Mouse (Mus musculus) neural tube, embryonic 14.5 days (tissue): Measurements from ENCODE around the gene BC037034. TPM values are rescaled to one million over a fixed set of nuclear protein-coding genes. Genes with fewer than 3 reads are reported as not detected.

Experiments used
- ATAC-seq: fragments of 200-750 bp; cut with Nextera tagmentation; 2 replicates; pipeline ENCODE4 v1.8.0; 2017; ENCODE audit warnings: low read depth, mild to moderate bottlenecking, moderate TSS enrichment, moderate library complexity
- H3K27ac ChIP-seq: fragments of 300-500 bp; sonication (generic); 2 replicates; pipeline ENCODE4 v1.5.1; 2014; ENCODE audit warnings: low read depth, mild to moderate bottlenecking, control low read depth, low read length, moderate library complexity, mixed read lengths
- H3K27me3 ChIP-seq: fragments of 300-500 bp; sonication (generic); 2 replicates; pipeline ENCODE4 v1.6.1; 2014; ENCODE audit warnings: low read length; ENCODE audit not compliant: control insufficient read depth, insufficient read depth
- H3K36me3 ChIP-seq: fragments of 300-500 bp; sonication (generic); 2 replicates; pipeline ENCODE4 v1.6.1; 2014; ENCODE audit warnings: low read length, mixed read lengths; ENCODE audit not compliant: control insufficient read depth, insufficient read depth
- H3K4me1 ChIP-seq: fragments of 300-500 bp; sonication (generic); 2 replicates; pipeline ENCODE4 v1.6.1; 2014; ENCODE audit warnings: low read length; ENCODE audit not compliant: control insufficient read depth, insufficient read depth
- H3K4me2 ChIP-seq: fragments of 300-500 bp; sonication (generic); 2 replicates; pipeline ENCODE4 v1.6.1; 2014; ENCODE audit warnings: mild to moderate bottlenecking, low read depth, low read length, control low read depth
- H3K4me3 ChIP-seq: fragments of 300-500 bp; sonication (generic); 2 replicates; pipeline ENCODE4 v1.5.1; 2014; ENCODE audit warnings: low read depth, low read length, control low read depth, mixed read lengths
- H3K9ac ChIP-seq: fragments of 300-500 bp; sonication (generic); replicated peaks from 2 replicates; pipeline ENCODE4 v1.6.1; 2014; ENCODE audit warnings: low read depth, mild to moderate bottlenecking, control low read depth, low read length, mixed read lengths
- H3K9me3 ChIP-seq: fragments of 300-500 bp; sonication (generic); 2 replicates; pipeline ENCODE4 v1.6.1; 2016; ENCODE audit warnings: low read length; ENCODE audit not compliant: control insufficient read depth
- WGBS: fragments of 180-500 bp; shearing (Covaris S2); extraction: QIAGEN DNeasy Blood & Tissue Kit; methylation state at CpG from one replicate; pipeline ENCODE4 v1.1.7; 2014; 5-methylcytosine and 5-hydroxymethylcytosine counted together
- polyA plus RNA-seq: library from polyadenylated mRNA; unstranded; fragments of >200 nt; fragmentation: Nextera tagmentation; extraction: Ambion mirVana; gene quantifications from 2 replicates; pipeline ENCODE4 v1.2.1, GENCODE M21; 2014

The BC037034 gene
- polyA plus RNA-seq, 1 experiment from 2014 or later, result 16.5 TPM

DNA sequence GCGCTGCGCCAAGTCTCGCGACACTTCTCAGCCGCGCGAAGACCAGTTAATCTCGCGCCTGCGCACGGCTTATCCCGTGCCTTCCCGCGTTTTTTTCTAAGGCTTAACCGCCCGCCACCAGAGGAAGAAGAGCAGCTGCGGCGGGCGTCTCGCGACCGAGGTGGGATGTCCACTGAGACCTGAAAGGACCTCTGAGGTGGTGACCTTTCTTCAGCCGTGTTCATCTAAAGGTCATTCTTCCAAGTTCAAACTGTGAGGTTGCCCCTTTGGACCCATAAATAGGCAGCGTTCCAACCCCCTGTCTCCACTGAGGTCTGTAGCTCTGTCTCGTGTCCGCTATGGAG is 16.6 kb upstream of the BC037034 start:
- H3K4me2 ChIP-seq, result peak overlapping the region; percentile 29
- ATAC-seq, result no peak
- peak overlapping the region; percentile 71 for H3K4me3 ChIP-seq
- H3K4me1 ChIP-seq, result peaks cover 35% of the 10 kb centered on the region
- peaks cover 4% of the 10 kb centered on the region; the same call in 1 of the 2 replicates for H3K36me3 ChIP-seq
- no peaks in the 10 kb centered on the region for H3K27me3 ChIP-seq
- H3K9ac ChIP-seq, result no peak overlapping the region
- 23% methylated on average over 26 of the region's 26 CpGs for WGBS
- H3K27ac ChIP-seq, result peak overlapping the region; percentile 18; the same call in 1 of the 2 replicates
- H3K9me3 ChIP-seq, result no peaks in the 10 kb centered on the region

DNA sequence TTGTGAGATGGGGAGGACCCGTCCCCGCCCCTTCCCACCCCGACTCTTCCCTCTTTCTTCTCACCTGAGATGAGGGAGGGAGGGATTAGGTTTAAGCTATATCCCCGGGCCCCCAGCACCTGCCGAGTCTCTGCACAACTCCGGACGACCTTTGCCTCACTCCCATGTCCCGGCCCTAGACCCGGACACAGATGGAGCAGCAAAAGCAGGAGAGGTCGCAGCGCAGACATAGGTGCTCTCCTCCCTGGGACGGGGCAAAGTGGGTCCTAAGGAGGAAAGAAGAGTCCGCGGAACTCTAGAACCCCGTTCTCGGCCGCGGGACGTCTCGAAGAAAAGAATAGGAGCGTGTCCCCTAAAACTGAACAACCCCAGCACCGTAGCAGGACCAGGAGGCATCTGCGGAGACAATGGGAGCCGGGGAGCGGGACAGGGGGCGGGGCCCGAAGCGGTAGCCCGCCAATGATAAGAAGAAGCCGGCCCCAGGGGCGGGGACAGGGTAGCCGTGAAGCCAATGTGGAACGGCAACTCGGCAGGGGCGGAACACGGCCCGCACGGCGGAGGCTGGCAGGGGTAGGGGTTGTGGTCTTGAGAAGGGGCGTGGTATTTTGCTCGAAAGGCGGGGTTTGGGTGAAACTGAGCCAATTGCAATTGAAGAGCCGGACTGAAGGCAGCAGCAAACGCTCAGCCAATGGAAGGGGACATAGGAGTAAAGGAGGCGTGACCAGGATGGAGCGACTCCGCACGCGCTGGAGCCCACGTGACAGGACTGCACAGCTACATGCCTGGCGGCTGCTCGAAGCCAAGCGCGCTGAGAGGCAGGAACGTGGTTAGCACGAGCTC is 16.0 kb upstream of the BC037034 start, which contains the start of the genes Gm43720, Gpc2 and Stag3:
Gm43720 (minus strand) TSS at position 374 of the 840 bp plus-strand sequence.
Gpc2 (minus strand) TSS at position 421 of the 840 bp plus-strand sequence.
Stag3 (plus strand) TSS at position 656 of the 840 bp plus-strand sequence.
- peak within 1 kb of the TSS; percentile 79 for H3K9ac ChIP-seq
- H3K36me3 ChIP-seq, result peaks cover 4% of the 10 kb centered on the region; the same call in 1 of the 2 replicates
- ATAC-seq, result peak; percentile 98
- no peaks in the 10 kb centered on the region for H3K9me3 ChIP-seq
- H3K27me3 ChIP-seq, result no peaks in the 10 kb centered on the region
- H3K4me3 ChIP-seq, result peak within 1 kb of the TSS; percentile 71
- under 1% methylated on average over 56 of the region's 56 CpGs for WGBS
- H3K27ac ChIP-seq, result peak within 1 kb of the TSS; percentile 71
- peaks cover 41% of the 10 kb centered on the region for H3K4me1 ChIP-seq
- H3K4me2 ChIP-seq, result peak within 1 kb of the TSS; percentile 62

DNA sequence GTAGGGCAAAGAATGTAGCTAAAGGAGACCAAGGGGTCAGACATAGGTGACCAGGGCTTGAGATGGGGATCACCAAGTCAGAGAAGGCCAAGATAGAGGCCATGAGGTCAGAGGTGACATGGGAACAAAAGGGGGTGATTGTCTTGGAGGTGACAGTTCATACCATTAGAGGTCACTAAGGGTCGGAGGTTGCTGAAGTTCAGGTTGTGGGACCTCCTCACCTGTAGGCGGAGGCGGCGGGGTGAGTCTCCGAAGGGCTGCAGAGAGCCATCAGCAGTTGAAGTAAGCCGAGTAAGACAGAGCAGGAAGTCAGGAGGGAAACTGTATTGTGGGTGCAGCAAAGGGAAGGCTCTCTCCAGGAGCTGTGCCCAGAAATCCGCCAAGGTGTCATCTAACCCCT is 14.2 kb upstream of the BC037034 start:
- 90% methylated on average over 7 of the region's 7 CpGs for WGBS

DNA sequence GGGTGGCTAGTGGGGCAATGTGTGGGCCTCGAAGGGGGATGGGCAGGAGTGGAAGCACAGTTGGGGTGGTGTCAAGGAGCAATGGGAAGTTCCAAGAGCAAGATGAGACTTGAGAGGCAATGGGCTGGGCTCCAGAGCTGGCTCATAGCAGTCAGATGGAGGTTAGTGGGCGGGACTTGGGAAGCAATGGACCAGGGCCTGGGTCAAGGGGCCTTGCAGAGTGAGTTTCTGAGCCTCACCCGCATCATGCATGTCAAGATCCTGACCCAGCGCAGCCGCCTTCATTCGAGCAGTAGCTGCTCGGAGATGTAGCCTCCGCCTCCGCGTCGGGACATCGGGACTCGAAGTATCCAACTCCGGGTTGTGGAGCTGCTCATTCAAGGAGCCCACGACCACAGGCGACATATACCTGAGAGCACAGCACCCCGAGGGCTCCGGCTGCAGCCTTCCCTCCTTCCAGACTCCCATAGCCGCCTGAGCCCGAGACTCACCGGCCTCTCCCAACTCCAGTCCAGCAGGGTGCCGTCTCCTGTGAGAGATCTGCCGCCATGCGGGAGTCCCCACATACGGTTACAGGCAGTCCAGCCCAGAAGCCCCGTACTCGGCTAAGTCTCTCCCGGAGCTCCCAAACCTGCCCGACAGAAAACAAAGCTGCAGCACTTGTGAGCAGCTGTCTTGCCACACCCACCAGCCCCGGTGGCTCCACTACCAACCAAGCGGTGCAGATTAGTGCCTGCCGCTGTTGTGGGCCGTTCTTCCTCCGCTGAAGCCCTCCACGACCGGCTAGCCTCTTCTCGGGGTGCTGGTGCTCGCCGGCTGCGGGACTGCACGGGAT is 11.6 kb upstream of the BC037034 start:
- 10% methylated on average over 41 of the region's 41 CpGs for WGBS
- Histone ChIP-seq H3K36me3 (peaks cover 4% of the 10 kb centered on the region; the same call in 1 of the 2 replicates), H3K4me3 (peak overlapping the region; percentile 29), H3K9me3 (no peaks in the 10 kb centered on the region), H3K4me2 (peak overlapping the region; percentile 70), H3K27me3 (no peaks in the 10 kb centered on the region), H3K4me1 (peaks cover 44% of the 10 kb centered on the region), H3K9ac (peak overlapping the region; percentile 51), H3K27ac (no peak overlapping the region)
- no peak for ATAC-seq

More for the DNA sequence above, 14.2 kb upstream of the BC037034 start:
- Histone ChIP-seq H3K27ac (no peak overlapping the region), H3K9me3 (no peaks in the 10 kb centered on the region), H3K9ac (no peak overlapping the region), H3K27me3 (no peaks in the 10 kb centered on the region), H3K4me3 (peak overlapping the region; percentile 71; the same call in 1 of the 2 replicates), H3K4me2 (peak overlapping the region; percentile 62), H3K4me1 (peaks cover 42% of the 10 kb centered on the region), H3K36me3 (peaks cover 4% of the 10 kb centered on the region; the same call in 1 of the 2 replicates)
- ATAC-seq, result no peak

DNA sequence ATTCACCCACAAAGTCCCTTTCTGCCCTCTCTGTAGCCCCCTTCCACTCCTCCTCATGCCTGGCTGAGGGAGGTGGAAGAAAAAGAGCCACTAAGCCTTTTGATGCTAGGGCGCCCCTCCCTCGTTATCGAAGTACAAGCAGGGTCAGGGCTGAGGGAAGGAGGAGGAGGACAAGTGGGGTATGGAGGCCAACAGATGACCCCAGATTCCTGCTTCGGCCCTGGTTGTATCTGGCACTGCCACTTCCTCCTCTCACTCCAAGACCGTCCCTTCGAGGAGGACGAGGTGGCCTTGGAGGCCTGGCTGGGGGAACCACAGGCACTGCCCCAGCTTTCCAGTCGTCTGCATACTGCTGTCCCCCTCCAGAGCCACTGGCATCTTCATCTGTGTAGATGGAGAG is 10.4 kb upstream of the BC037034 start:
- no peak overlapping the region for H3K27ac ChIP-seq
- peaks cover 44% of the 10 kb centered on the region for H3K4me1 ChIP-seq
- no peak for ATAC-seq
- no peaks in the 10 kb centered on the region for H3K9me3 ChIP-seq
- no peak overlapping the region for H3K4me3 ChIP-seq
- 63% methylated on average over 8 of the region's 8 CpGs for WGBS
- peaks cover 4% of the 10 kb centered on the region; the same call in 1 of the 2 replicates for H3K36me3 ChIP-seq
- H3K4me2 ChIP-seq, result no peak overlapping the region
- H3K27me3 ChIP-seq, result no peaks in the 10 kb centered on the region
- no peak overlapping the region for H3K9ac ChIP-seq

DNA sequence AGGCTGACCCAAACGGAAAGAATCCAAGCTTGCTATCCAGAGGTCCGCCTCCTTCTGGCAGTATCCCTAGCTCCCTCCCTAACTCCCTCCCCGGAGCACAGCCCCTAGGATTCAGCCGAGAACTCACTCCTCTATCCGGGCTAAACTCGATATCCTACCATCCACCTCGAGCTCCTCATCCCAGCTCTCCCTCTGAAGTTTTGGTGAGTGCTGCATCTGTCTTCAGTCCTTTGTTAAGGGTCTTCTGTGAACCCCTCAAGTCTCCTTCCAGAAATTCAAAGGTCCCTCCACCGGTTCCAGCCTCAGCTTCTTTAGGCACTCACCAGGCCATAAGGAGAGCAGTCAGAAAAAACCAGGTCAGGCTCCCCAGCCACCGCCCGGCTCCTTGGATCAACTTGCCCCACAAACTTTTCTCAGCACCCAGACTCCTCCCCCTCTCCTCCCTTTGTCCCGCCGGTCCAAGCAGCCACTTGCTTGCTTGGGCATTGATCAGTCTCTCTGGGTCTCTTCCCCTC is 8.6 kb upstream of the BC037034 start, which contains the start of gene Gal3st4:
Gal3st4 (minus strand) TSS at position 432 of the 515 bp plus-strand sequence.
- WGBS, result 4% methylated on average over 12 of the region's 12 CpGs
- no peak for ATAC-seq
- H3K9ac ChIP-seq, result no peak within 1 kb of the TSS
- H3K27me3 ChIP-seq, result no peaks in the 10 kb centered on the region
- peak within 1 kb of the TSS; percentile 24; the same call in 1 of the 2 replicates for H3K4me2 ChIP-seq
- H3K4me3 ChIP-seq, result no peak within 1 kb of the TSS
- H3K9me3 ChIP-seq, result no peaks in the 10 kb centered on the region
- H3K27ac ChIP-seq, result no peak within 1 kb of the TSS
- H3K36me3 ChIP-seq, result no peaks in the 10 kb centered on the region; the same call in 1 of the 2 replicates
- H3K4me1 ChIP-seq, result peaks cover 29% of the 10 kb centered on the region

DNA sequence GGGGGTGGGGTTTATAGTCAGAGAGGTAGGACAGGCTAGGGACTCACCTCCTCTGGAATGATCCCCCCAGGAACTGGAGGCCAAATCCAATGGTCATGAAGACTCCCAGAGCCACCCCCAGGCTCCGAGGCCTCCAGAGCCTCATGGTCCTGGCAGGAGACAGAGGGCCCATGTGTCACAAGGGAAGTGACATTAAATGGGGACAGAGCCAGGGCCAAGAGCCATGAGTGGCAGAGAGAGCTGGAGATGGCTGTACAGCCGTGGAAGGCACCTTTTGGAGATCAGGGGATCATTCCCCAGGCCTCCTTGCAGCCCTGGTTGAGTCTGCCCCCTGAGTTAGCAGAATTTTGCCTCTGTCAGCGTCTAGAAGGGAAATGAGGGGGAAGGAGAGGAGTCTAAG is 7.4 kb upstream of the BC037034 start:
- no peak overlapping the region for H3K4me3 ChIP-seq
- peaks cover 16% of the 10 kb centered on the region for H3K4me1 ChIP-seq
- no peaks in the 10 kb centered on the region; the same call in 1 of the 2 replicates for H3K36me3 ChIP-seq
- no peak overlapping the region for H3K9ac ChIP-seq
- no peaks in the 10 kb centered on the region for H3K27me3 ChIP-seq
- H3K4me2 ChIP-seq, result no peak overlapping the region
- ATAC-seq, result no peak
- WGBS, result 63% methylated on average over 3 of the region's 3 CpGs
- H3K9me3 ChIP-seq, result no peaks in the 10 kb centered on the region
- no peak overlapping the region for H3K27ac ChIP-seq

DNA sequence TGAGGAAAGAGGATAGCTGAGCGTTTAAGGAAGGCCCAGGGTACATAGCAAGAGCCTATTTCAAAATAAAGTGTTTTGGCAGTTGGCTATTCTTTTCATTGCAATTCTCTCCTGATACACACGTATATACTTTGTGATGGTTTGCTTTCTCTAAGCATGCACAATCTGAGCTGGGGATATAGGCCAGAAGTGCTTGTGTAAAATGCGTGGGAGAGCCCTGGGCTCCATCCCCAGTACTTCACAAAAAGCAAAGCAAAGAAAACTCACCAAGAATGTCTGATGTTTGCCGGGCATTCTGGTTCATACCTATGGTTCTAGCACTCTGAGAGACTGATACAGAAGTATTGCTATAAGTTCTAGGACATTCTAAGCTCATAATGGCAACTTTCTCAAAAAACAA is 5.1 kb upstream of the BC037034 start:
- Histone ChIP-seq H3K4me3 (no peak overlapping the region), H3K36me3 (no peaks in the 10 kb centered on the region; the same call in 1 of the 2 replicates), H3K27me3 (no peaks in the 10 kb centered on the region), H3K27ac (no peak overlapping the region), H3K9ac (no peak overlapping the region), H3K9me3 (no peaks in the 10 kb centered on the region), H3K4me1 (peaks cover 9% of the 10 kb centered on the region), H3K4me2 (no peak overlapping the region)
- no peak for ATAC-seq
- WGBS, result 84% methylated on average over 4 of the region's 4 CpGs
